Mouse (Mus musculus): ENCODE results near the gene Stradb.
A peak's percentile ranks its signal among the peaks of the same experiment; 100 is the strongest.
"Not testable (repeated sequence)": the region's sequence is repeated elsewhere in the genome, so short reads cannot be mapped to it uniquely, and the experiment has no call there.

The Stradb gene

DNA sequence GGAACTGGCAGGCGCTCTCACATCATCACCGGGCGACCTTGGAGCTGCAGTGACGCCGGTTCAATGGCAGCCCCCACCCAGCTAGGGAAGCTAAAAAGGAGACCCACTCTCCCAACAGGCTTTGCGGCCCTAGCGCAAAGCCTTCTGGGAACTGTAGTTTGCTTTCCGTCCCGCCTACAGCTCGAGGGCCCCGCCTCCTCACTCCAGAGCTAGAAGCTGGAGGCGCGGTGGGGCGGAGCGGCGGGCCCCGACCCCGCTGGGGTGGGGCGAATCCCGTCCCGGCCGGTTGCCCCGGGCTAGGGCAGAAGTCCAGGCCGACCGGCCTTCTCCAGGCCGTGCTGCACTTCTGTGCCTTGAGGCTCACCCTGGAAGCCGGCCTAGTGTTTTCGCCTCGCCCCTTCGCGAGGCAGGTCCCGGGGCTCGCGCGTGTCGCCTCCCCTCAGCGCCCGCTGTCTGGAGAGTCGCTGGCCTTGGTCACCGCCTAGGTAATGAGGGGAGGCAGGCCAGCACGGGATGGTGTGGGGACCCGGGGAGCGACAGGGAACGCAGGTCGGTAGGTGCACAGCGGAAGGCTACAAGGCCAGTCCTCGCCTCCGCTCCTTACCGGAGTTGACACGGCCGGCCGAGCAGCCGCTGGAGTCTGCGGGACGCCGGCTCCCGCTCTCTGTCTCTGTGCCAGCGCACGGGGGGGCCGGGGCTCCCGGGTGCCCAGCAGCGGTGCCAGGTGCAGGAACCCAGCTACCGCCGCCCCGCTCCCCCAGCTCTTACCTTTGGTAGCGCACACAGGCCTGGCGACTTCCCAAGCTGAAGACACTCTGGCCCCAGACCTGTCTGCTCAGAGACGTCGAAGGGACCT lies at the start of gene Stradb, which contains the start of gene Trak2:
Gene Stradb (plus strand): TSS at position 157 of the 856 bp plus-strand sequence.
Gene Trak2 (minus strand): TSS at position 65 of the 856 bp plus-strand sequence.
- DNase-seq: peak; percentile 98

GRCm38 (mm10) chr1:58926664-58927063 lies 46.7 kb upstream of the Stradb start:
- DNase-seq: no peak

- DNase-seq: peak; percentile 61
These were observed 36.3 kb upstream of the Stradb start for GRCm38 (mm10) chr1:58936746-58937605.

DNA sequence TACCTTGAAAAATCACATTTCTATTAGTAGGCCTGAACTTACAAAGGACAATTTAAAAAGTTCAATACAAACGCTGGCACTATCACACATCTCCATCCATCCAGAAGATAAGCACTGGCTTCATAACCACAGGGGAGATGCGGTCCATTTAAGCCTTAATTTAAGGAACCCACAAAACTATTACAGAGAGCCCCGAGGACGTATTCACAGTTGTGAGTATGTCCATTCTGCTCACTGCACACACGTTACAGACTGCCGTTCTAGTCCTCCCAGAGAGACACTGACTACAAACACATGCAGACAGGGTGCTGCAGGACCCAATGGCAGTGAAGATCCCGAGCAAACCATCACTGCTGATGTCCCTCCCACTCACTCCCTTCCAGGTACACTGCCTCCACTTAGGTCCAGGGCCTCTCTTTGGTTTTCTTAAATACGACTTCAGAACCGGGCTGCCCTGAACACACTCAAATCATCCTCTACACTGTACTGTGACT lies 35.7 kb upstream of the Stradb start:
- no peak for DNase-seq

DNA sequence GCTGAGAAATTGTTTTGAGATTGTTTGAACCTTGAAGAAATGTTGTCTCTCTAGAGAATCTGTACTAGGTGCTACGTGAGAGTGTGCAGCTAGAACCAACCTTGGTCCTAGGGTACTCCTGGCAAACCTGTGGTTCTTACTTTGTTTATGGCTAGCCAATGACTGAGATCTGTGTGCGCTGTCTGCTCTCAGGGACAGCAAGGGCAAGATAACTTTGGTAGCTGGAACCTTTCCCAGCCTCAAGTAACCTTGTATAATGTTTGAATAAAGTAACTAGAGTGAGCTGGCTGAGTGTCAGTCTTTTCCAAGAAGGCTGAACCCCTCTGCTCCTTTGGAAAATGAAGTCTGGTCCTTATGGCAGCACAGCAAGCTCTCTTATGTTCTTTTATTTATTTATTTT lies 27.8 kb upstream of the Stradb start:
- DNase-seq: peak; percentile 60

DNA sequence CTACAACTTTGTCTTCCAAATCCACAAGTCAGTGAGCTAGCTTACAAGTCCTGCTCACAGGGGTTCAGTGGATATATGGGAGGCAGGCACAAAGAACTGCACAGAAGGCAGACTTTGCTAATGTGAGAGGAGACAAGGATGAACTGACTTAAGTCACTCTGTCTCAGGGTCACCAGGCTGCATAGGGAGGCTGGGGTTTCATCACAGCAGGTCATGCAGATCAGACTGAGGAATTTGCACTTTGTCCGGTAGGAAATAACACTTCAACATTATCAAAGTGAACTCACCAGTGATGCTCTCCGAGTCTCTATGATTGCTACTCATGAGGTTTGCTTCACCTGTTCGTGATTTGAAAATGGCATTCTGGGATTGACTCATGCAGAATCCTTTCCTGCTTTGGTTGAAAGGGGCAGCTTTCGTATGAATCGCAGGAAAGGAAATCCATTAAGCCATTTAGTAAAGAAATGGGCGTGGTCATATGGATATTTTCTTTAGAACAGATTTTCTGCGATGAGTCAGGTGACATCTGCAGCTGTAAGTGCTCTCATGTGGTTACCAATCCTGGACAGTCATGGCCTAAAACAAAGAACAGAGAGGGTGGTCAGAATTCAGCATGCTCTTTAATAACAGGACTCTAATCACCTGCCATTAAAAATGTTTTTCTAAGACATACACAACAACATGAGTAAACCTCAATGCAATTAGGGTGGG lies 27.2 kb upstream of the Stradb start:
- peak; percentile 28 for DNase-seq

DNA sequence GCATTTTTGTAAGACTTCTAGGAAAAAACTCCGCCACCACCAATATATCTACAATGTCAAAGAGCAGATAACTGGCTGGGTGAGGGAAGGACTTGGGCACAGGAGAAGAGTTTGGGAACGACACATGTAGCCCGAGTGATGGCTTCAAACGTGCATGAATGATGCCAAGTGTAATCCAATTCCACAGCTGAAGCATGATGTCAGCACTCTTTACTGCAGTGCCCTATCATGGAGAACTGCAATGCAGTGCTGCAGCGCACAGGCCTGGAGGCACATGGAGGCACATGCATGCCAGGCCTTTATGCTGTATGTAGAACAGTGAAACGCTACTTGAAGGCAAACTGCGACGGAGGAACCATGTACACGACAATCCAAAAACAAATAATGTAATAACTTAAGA lies 26.6 kb upstream of the Stradb start:
- DNase-seq: no peak

- no peak for DNase-seq
These were observed 23.7 kb upstream of the Stradb start for GRCm38 (mm10) chr1:58949561-58950106.

GRCm38 (mm10) chr1:58950899-58951648 lies 22.2 kb upstream of the Stradb start:
- DNase-seq: peak; percentile 85

DNA sequence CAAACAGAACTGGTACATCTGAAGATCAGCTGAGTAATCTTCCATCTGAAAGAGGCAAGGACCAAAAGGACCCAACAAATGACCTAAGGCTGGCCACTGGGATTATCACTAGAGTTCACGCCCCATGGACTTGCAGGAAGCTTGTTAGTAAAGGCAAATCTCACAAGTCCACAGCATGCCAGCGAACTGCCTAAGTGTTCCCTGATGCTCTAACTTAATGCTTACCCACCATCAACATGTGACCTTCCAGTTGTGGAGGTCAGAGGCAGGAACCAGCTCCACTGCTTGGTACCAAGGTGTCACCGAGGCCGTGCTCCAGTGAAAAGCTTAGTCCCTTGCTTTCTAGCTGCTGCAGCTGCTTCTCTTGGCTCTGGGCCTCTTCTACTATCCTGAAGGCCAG lies 21.5 kb upstream of the Stradb start:
- DNase-seq: peak; percentile 24

DNA sequence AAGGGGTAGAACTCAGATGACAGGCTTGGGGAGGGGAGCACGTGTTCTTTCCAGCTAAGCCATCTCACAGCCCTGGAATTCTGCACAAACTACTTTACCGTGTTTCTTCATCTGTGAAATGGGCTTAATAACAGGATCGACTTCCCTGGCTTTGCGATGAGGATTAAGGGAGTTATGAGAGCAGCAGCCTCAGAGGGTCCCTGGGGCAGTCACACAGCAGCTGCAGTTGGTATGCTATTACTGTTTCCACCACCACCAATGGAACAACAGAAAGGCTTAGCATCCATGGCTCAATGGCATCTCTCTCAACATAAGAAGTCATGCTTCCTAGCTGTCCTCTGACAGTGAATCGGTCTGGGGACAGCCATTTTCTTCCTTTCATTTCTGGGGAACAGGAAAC lies 20.8 kb upstream of the Stradb start:
- no peak for DNase-seq

- no peak for DNase-seq
These were observed 20.3 kb upstream of the Stradb start for GRCm38 (mm10) chr1:58952997-58953396.

- DNase-seq: no peak
These were observed 19.5 kb upstream of the Stradb start for GRCm38 (mm10) chr1:58953686-58954434.

- no peak for DNase-seq
These were observed 18.5 kb upstream of the Stradb start for GRCm38 (mm10) chr1:58954578-58955410.

DNA sequence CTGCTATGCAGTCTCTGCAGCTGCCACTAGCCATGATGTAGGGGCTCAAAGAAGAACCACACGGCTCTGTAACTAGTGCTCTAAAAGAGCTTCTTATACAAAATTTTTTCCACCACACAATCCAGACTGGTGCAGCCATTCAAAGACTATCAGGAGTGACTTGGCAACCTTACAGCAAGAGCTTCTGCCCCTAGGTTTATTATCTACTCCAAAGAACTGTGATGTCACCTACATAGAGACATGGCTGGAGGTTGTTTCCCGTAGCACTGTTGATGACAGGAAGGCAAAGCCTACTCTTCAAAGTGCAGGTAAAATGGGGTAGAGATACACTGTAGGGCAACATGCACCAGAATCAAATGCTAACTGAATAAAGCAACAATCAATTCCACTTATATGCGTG lies 17.6 kb upstream of the Stradb start:
- no peak for DNase-seq

DNA sequence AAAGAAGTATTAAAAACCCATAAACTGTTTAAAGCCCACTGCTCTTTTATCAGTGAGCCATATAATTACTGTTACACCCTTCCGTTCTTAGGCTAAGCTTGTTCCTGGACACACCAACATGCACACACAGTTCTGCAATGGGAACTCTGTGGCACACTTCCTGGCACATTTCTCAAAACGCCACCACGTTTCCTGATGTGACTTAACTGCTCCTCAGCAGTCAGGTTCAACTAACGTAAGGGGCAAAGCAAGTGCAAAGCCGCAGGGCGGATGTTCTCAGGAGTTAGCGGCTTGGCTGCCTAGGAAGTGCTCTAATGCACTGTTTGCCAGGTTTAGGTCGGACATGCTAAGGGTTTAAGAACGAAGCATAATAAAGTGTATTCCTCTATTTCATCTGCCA lies 17.1 kb upstream of the Stradb start:
- DNase-seq: peak; percentile 56

DNA sequence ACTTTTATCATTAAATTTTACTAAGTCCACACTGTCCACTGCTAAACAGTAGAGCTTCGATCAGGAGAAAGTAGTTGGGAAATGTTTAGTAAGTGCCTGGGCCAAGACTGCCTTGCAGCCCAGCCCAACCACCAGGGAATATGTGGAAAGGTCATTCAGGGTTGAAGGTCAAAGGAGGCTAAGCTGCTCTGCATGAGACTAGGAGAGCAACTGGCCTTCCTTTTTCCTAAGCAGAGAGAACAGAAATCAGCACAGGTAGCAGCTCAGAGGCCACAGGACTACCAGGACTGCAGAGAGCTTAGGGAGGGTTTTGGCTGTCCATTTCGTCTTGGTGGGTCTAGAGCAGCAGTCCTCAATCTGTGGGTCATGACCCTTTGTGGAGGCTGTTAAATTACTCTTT lies 15.4 kb upstream of the Stradb start:
- DNase-seq: peak; percentile 54

DNA sequence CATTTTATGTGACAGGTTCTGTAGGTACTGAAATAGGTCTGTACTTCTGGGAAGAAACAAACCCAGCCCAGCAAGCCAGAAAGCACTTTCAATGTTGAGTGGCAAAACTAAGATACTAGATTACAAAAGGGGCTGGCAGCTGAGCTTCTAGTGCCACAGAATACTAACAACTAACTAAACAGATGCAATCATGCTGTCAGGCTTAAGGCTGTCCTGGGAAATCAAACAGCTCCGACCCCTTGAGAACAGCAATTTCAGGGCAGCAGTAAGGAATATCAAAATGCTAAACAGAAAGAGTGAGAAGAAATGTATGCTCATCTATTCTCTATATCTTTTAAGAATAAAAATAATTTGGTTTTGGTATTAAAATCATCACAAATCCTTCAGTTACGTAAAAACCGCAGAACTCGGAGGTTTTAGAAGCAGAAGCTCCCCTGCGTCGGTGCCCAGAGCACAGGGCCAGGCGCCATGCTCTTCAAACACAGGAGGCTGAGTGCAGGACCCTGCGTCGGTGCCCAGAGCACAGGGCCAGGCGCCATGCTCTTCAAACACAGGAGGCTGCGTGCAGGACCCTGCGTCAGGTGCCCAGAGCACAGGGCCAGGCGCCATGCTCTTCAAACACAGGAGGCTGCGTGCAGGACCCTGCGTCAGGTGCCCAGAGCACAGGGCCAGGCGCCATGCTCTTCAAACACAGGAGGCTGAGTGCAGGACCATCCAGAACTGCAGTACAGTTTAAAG lies 14.4 kb upstream of the Stradb start:
- DNase-seq: not testable (repeated sequence)

DNA sequence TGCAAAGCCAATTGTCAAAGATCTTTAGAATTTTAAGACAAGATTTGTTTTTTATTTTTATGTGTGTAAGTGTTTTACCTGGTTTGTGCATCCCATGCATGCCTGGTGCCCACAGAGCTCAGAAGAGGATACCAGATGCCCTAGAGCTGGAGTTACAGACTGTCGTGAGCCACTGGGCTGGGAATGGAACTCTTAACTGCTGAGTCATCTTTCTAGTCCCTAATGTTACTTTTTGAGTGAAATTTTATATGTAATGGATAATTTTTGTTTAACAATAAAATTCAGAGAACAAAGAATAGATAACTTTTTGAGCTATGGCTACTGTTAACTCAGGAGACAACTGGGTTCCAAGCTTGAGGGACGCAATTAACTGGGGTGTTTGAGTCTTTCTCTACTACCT lies 13.6 kb upstream of the Stradb start:
- no peak for DNase-seq
